Mouse (Mus musculus) liver, embryonic 16.5 days (tissue): ENCODE data around the gene Slc4a5. TPM values are rescaled to one million over a fixed set of nuclear protein-coding genes. Genes with fewer than 3 reads are reported as not detected.
A peak's percentile ranks its signal among the peaks of the same experiment; 100 is the strongest.

Experiments
- ATAC-seq: fragments of 200-750 bp; cut with Nextera tagmentation; 2 replicates; pipeline ENCODE4 v1.8.0; 2017; ENCODE audit warnings: low read depth, mild to moderate bottlenecking, moderate number of reproducible peaks, moderate library complexity
- H3K27ac ChIP-seq: fragments of 300-500 bp; sonication (generic); 2 replicates; pipeline ENCODE4 v1.5.1; 2014; ENCODE audit warnings: mild to moderate bottlenecking, low read length
- H3K27me3 ChIP-seq: fragments of 300-500 bp; sonication (generic); 2 replicates; pipeline ENCODE4 v1.6.1; 2014; ENCODE audit warnings: low read depth, low read length, mixed read lengths; ENCODE audit not compliant: control insufficient read depth, insufficient read depth
- H3K36me3 ChIP-seq: fragments of 300-500 bp; sonication (generic); 2 replicates; pipeline ENCODE4 v1.6.1; 2014; ENCODE audit warnings: mild to moderate bottlenecking; ENCODE audit not compliant: control insufficient read depth, insufficient read depth
- H3K4me1 ChIP-seq: fragments of 300-500 bp; sonication (generic); 2 replicates; pipeline ENCODE4 v1.6.1; 2014; ENCODE audit warnings: low read depth, low read length, mixed read lengths; ENCODE audit not compliant: control insufficient read depth
- H3K4me2 ChIP-seq: fragments of 300-500 bp; sonication (generic); 2 replicates; pipeline ENCODE4 v1.6.1; 2014; ENCODE audit warnings: low read depth, low read length, mixed read lengths
- H3K4me3 ChIP-seq: fragments of 300-500 bp; sonication (generic); 2 replicates; pipeline ENCODE4 v1.5.1; 2014; ENCODE audit warnings: low read depth, mild to moderate bottlenecking, low read length
- H3K9ac ChIP-seq: fragments of 300-500 bp; sonication (generic); 2 replicates; pipeline ENCODE4 v1.6.1; 2014; ENCODE audit warnings: low read depth, low read length
- H3K9me3 ChIP-seq: fragments of 300-500 bp; sonication (generic); replicated peaks from 2 replicates; pipeline ENCODE4 v1.6.1; 2016; ENCODE audit warnings: low read length; ENCODE audit not compliant: control insufficient read depth
- WGBS: fragments of 180-500 bp; shearing (Covaris S2); extraction: QIAGEN DNeasy Blood & Tissue Kit; methylation state at CpG from one replicate; pipeline ENCODE4 v1.1.7; 2014; ENCODE audit not compliant: insufficient replicate concordance; 5-methylcytosine and 5-hydroxymethylcytosine counted together
- polyA plus RNA-seq: library from polyadenylated mRNA; unstranded; fragments of >200 nt; fragmentation: Nextera tagmentation; extraction: Ambion mirVana; gene quantifications from 2 replicates; pipeline ENCODE4 v1.2.1, GENCODE M21; 2015

Slc4a5 gene
- polyA plus RNA-seq, 1 experiment from 2014 or later, result 0.93 TPM

DNA sequence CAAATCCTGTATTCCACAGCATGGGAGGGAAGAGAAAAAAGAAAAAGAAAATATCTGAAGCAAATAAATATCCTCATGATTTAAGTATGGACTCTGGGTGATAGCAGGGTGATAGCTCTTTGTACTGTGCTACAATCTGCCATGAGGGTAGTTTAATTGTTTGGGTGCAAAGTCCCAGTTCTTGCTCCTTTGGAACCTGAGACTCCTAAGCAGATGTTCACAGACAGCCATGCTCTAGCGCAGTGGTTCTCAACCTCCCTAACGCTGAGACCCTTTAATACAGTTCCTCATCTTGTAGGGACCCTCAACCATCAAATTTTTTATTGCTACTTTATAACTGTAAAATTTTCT, 11.6 kb upstream of the Slc4a5 start:
- Histone ChIP-seq H3K9ac (no peak overlapping the region), H3K4me3 (no peak overlapping the region), H3K27me3 (no peaks in the 10 kb centered on the region), H3K36me3 (no peaks in the 10 kb centered on the region), H3K9me3 (no peaks in the 10 kb centered on the region), H3K27ac (no peak overlapping the region), H3K4me2 (no peak overlapping the region), H3K4me1 (no peaks in the 10 kb centered on the region)
- 63% methylated on average over 2 of the region's 2 CpGs for WGBS
- no peak for ATAC-seq

DNA sequence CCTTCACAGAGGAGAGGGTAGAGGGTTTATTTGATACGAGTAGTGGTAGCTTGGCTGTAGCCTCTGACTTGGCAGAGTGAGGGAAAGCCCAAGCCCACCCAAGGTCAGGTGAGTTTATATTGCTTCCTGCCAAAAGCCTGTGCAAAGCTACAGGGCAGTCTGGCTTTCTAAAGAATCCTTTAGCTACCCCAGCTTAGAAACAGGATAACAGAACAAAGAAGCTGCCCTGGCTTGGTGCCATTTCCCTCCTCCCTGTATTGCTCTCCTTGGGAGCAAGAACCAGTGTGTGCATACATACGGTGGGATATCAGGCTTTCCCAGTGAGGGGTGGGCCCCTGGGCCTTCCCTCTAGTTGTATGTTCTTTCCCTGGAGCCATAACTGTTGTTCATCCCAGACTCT, 9.1 kb upstream of the Slc4a5 start:
- H3K9me3 ChIP-seq, result no peaks in the 10 kb centered on the region
- WGBS, result 57% methylated on average over 2 of the region's 2 CpGs
- ATAC-seq, result no peak
- H3K9ac ChIP-seq, result no peak overlapping the region
- no peak overlapping the region for H3K4me2 ChIP-seq
- no peaks in the 10 kb centered on the region for H3K27me3 ChIP-seq
- no peaks in the 10 kb centered on the region for H3K4me1 ChIP-seq
- no peak overlapping the region for H3K27ac ChIP-seq
- H3K36me3 ChIP-seq, result no peaks in the 10 kb centered on the region
- H3K4me3 ChIP-seq, result no peak overlapping the region

DNA sequence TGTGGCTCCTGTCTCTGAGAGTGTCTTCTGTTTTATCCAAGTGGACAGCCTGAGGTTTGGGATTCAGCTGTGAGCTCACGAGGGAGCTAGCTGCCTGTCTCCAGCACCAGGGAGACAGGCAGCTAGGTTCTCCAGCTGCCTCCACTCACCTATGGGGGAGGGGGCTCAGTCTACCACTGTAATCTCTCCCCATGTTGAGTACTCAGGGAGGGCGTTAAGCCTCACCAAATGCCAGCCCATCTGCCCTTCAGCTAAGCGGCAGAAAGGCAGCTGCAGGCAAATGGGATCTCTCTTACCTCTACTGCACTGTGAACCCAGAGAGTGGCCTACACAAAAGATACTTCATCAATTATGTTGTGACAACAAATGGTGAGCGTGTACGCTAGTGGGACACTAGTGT, 8.1 kb upstream of the Slc4a5 start:
- 40% methylated on average over 5 of the region's 5 CpGs for WGBS
- no peak for ATAC-seq
- Histone ChIP-seq H3K4me1 (no peaks in the 10 kb centered on the region), H3K4me2 (no peak overlapping the region), H3K27ac (no peak overlapping the region), H3K27me3 (no peaks in the 10 kb centered on the region), H3K9ac (no peak overlapping the region), H3K4me3 (no peak overlapping the region), H3K9me3 (no peaks in the 10 kb centered on the region), H3K36me3 (no peaks in the 10 kb centered on the region)

DNA sequence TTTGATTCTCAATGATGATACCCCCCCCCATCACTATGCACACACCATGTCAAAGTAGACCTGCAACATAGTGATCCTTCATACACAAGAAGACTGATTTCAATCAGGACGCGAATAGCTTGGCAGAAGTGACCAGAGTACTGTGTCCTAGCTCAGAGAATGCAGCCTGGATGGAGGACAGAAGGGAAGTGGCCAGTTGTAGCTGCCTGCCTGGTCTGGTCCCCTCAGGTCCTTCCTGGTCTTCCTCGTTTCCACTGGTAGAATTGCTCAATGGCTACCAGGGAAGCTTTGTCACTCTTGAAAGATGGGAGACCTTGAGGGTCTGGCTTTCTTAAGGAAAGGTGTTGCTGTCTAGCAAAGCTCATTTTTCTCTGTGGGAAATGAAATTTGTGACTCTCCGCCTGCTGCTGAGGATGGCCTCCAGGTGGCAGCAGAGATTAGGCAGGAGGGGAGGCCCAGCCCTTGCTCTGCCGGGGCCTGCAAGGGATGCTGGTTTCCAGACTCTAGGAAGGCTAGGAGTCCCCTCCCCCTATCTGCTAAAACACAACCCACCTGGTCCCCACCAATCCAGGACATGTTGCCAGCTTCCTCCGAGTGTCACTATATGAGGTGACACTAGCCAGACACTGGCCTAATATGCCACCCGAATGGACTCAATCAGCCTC, 4.5 kb upstream of the Slc4a5 start:
- H3K27ac ChIP-seq, result no peak overlapping the region
- H3K4me2 ChIP-seq, result no peak overlapping the region
- H3K9me3 ChIP-seq, result no peaks in the 10 kb centered on the region
- no peak overlapping the region for H3K4me3 ChIP-seq
- no peak overlapping the region for H3K9ac ChIP-seq
- no peaks in the 10 kb centered on the region for H3K27me3 ChIP-seq
- ATAC-seq, result no peak
- 19% methylated on average over 7 of the region's 7 CpGs for WGBS
- H3K36me3 ChIP-seq, result no peaks in the 10 kb centered on the region
- no peaks in the 10 kb centered on the region for H3K4me1 ChIP-seq

DNA sequence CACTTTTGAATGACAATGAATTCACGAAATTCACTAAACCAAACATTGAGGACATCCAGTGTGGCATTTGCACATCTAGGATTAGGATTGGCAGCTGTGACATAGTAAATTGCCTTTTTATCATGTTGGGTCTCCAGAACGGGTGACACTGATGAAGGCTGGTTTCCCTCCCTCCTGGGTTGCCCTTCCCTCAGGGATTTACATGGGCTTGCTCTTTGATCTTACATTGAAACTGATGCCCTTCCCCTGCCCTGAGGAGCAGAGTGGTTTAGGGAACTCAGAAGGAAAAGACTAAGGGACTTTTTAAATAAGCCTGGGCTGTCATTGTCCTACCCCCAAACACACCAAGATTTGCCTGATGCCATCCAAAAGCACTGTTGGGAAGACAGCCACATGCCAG, 11.9 kb downstream of the Slc4a5 start:
- no peak overlapping the region for H3K27ac ChIP-seq
- ATAC-seq, result no peak
- no peaks in the 10 kb centered on the region for H3K36me3 ChIP-seq
- no peak overlapping the region for H3K9ac ChIP-seq
- H3K27me3 ChIP-seq, result peaks cover 11% of the 10 kb centered on the region
- no peaks in the 10 kb centered on the region for H3K9me3 ChIP-seq
- WGBS, result 45% methylated on average over 2 of the region's 2 CpGs
- H3K4me1 ChIP-seq, result no peaks in the 10 kb centered on the region
- no peak overlapping the region for H3K4me3 ChIP-seq
- no peak overlapping the region for H3K4me2 ChIP-seq

DNA sequence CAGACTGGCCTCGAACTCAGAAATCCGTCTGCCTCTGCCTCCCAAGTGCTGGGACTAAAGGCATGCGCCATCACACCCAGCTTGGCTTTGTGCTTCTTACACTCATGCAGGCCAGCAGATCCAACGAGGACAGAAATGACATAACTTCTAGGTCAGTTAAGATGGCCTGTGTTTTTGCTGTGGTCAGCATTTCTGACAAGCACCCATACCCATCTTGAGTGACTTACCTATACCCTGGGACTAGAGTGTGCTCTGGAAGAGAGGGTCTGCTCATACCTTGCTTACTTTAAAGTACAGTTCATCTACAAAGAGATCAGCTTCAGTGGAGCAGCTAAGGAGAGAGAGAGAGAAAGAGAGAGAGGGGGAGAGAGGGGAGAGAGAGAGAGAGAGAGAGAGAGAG, 13.7 kb downstream of the Slc4a5 start:
- H3K36me3 ChIP-seq, result no peaks in the 10 kb centered on the region
- 63% methylated on average over 4 of the region's 4 CpGs for WGBS
- H3K4me3 ChIP-seq, result no peak overlapping the region
- H3K27me3 ChIP-seq, result peaks cover 22% of the 10 kb centered on the region
- no peaks in the 10 kb centered on the region for H3K9me3 ChIP-seq
- H3K9ac ChIP-seq, result no peak overlapping the region
- H3K27ac ChIP-seq, result no peak overlapping the region
- no peak for ATAC-seq
- H3K4me2 ChIP-seq, result no peak overlapping the region
- no peaks in the 10 kb centered on the region for H3K4me1 ChIP-seq

DNA sequence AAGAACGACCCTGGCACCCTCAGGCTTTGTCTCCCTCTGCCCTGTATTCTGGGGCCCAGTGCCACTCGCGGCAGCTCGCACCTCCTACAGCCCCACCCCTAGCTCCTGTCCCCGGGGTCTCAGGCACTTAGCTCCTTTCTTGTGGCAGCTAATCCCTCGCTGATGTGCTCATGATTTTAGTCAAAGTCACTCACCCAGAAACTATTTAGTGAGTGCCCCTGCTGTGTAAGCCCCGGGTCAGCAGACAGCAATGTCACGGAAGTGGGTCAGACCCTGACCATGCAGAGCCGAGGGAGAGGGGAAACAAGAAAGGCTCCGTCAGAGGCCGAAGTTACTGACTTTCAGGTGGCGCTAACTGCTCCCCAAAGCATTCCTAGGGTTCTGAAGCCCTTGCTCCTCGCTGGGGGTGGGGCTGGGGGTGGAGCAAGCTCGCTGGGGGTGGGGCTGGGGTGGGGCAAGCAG, 14.7 kb downstream of the Slc4a5 start:
- no peak for ATAC-seq

DNA sequence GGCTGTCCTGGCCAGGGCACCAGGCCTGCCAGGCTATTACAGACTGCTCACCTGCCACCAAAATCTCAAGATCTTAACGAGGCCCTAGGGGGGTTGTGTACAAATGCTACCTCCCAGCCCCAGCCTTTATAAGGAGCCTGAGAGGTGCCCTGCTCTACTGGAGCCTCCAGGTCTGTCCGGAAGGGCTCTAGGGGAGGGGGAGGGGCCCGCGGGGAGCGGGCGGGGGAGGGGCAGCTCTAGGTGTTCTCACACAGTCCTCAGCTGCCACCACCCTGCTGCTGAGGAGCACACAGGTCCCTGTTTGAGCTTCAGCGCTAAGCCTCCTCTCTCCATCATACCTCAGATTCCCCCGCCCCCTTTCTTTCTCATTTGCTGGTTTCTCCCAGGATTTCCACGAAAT, 17.5 kb downstream of the Slc4a5 start:
- no peaks in the 10 kb centered on the region for H3K9me3 ChIP-seq
- no peaks in the 10 kb centered on the region for H3K4me1 ChIP-seq
- H3K27me3 ChIP-seq, result peaks cover 38% of the 10 kb centered on the region
- no peak for ATAC-seq
- WGBS, result under 1% methylated on average over 9 of the region's 9 CpGs
- no peak overlapping the region for H3K27ac ChIP-seq
- H3K4me3 ChIP-seq, result no peak overlapping the region
- no peaks in the 10 kb centered on the region for H3K36me3 ChIP-seq
- H3K9ac ChIP-seq, result no peak overlapping the region
- H3K4me2 ChIP-seq, result no peak overlapping the region

More for the DNA sequence above, 14.7 kb downstream of the Slc4a5 start:
- 6% methylated on average over 14 of the region's 14 CpGs for WGBS
- Histone ChIP-seq H3K4me2 (peak overlapping the region; percentile 22), H3K9ac (no peak overlapping the region), H3K27ac (no peak overlapping the region), H3K36me3 (no peaks in the 10 kb centered on the region), H3K4me1 (no peaks in the 10 kb centered on the region), H3K4me3 (no peak overlapping the region), H3K9me3 (no peaks in the 10 kb centered on the region), H3K27me3 (peaks cover 28% of the 10 kb centered on the region)

DNA sequence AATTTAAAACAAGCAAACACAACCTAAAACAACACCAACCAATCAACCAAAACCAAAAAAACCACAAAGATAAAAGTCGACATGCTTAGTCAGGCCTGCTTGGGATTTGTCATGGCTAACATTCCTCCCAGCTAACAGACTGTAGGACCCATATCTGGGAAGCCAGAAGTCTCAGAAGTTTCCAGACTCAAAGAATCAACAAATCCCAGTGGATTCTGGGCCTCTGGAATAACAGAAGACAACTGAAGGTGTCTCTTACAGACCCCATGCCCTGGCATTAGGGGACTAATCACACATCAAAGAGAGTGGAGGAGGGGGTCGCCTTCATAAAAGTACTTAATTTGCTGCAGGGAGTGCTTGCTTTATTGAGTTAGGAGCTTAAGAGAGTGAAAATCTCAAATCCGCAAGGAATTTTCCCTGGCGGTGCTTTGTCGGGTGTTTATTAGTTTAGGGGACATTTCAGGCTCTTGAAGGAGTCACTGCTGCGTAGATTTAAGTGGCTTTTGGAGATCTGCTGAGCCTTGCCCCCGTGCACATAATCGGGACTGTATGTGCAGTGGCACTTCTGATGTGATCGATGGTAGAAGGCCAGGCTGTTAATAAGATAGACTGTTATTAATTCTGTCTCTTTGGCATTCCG, 24.9 kb downstream of the Slc4a5 start:
- Histone ChIP-seq H3K4me2 (no peak overlapping the region), H3K4me1 (peaks cover 10% of the 10 kb centered on the region; the same call in 1 of the 2 replicates), H3K36me3 (no peaks in the 10 kb centered on the region), H3K4me3 (no peak overlapping the region), H3K9ac (no peak overlapping the region), H3K9me3 (no peaks in the 10 kb centered on the region), H3K27me3 (peaks cover 9% of the 10 kb centered on the region), H3K27ac (no peak overlapping the region)
- WGBS, result 62% methylated on average over 10 of the region's 10 CpGs
- ATAC-seq, result no peak
